Mouse (Mus musculus): ENCODE results near the gene Gm29797. TPM values are rescaled to one million over a fixed set of nuclear protein-coding genes. Genes with fewer than 3 reads are reported as not detected.

Gene Gm29797
- polyA plus RNA-seq, 1 experiment from 2014 or later = not detected

DNA sequence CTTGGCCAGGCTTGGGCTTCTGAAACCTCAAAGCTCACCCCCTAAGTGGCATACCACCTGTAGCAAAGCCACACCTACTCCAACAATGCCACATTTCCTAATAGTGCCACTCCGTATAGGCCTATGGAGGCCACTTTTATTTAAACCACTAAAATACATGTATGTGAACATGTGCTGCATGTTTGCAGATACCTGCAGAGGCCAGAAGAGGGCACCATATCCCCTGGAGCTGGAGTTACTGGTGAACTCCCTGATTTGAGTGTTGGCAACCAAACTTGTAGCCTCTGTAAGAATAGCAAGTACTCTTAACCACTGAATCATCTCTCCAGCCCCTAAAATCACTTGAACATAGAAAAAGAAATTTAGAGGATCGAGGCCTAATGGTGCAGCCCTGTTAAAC lies 12.5 kb upstream of the Gm29797 start:
- H3K4me2 ChIP-seq (replicated peaks; ENCODE audit: low read depth, low read length) = no peak overlapping the region
- no peaks in the 10 kb centered on the region for H3K9me3 ChIP-seq (ENCODE audit: low read length)
- H3K4me3 ChIP-seq (ENCODE audit: low read depth, low read length) = no peak overlapping the region
- H3K4me1 ChIP-seq (ENCODE audit: insufficient read depth, low read depth, low read length) = no peaks in the 10 kb centered on the region
- DNase-seq (ENCODE audit: low spot score) (peak; percentile 67), ATAC-seq (peak; percentile 23; the same call in 1 of the 2 replicates)
- H3K27ac ChIP-seq (ENCODE audit: low read length) = no peak overlapping the region
- peaks cover 31% of the 10 kb centered on the region for H3K36me3 ChIP-seq (ENCODE audit: insufficient read depth, low read length)
- WGBS = 97% methylated on average over 2 of the region's 2 CpGs
- no peaks in the 10 kb centered on the region for H3K27me3 ChIP-seq (replicated peaks; ENCODE audit: insufficient read depth, low read length)
- TF ChIP-seq EP300 (IDR thresholded peaks at IDR 0.05) = no peak
- TF ChIP-seq CTCF (IDR thresholded peaks at IDR 0.05) = peak; percentile 80
- H3K9ac ChIP-seq (replicated peaks; ENCODE audit: low read depth) = no peak overlapping the region

DNA sequence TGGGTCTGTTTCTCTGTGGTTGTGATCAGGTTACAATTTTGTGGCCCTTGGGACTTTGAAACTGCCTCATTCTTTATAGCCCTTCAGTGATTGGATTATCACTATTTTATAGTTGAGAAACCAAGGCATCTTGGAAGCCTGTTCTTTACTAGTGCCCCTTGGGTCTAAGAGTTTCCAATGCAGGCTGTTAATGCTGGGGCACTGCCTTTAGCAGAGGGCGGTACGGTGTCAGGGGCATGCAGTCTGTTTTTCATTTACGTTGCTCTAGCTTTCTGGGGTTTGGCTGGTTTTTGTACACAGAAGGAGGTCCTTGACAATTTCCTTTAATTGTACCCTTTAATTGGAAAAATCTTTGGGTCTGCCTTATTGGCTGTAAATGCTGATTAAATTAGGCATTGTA lies 11.2 kb upstream of the Gm29797 start:
- H3K27me3 ChIP-seq (replicated peaks; ENCODE audit: insufficient read depth, low read length) = no peaks in the 10 kb centered on the region
- no peak for TF ChIP-seq CTCF (IDR thresholded peaks at IDR 0.05)
- no peak for TF ChIP-seq EP300 (IDR thresholded peaks at IDR 0.05)
- H3K4me2 ChIP-seq (replicated peaks; ENCODE audit: low read depth, low read length) = no peak overlapping the region
- ATAC-seq (no peak), DNase-seq (ENCODE audit: low spot score) (no peak)
- WGBS = 90% methylated on average over 3 of the region's 3 CpGs
- no peaks in the 10 kb centered on the region for H3K4me1 ChIP-seq (ENCODE audit: insufficient read depth, low read depth, low read length)
- H3K4me3 ChIP-seq (ENCODE audit: low read depth, low read length) = no peak overlapping the region
- no peak overlapping the region for H3K27ac ChIP-seq (ENCODE audit: low read length)
- H3K9me3 ChIP-seq (ENCODE audit: low read length) = no peaks in the 10 kb centered on the region
- H3K9ac ChIP-seq (replicated peaks; ENCODE audit: low read depth) = no peak overlapping the region
- H3K36me3 ChIP-seq (ENCODE audit: insufficient read depth, low read length) = peaks cover 41% of the 10 kb centered on the region

GRCm38 (mm10) chr2:181646626-181647472 lies 10.0 kb upstream of the Gm29797 start:
- WGBS = 82% methylated on average over 6 of the region's 6 CpGs
- no peak for DNase-seq (ENCODE audit: low spot score)
- H3K27ac ChIP-seq (ENCODE audit: low read length) = no peak overlapping the region
- H3K27me3 ChIP-seq (replicated peaks; ENCODE audit: insufficient read depth, low read length) = no peaks in the 10 kb centered on the region
- H3K9ac ChIP-seq (replicated peaks; ENCODE audit: low read depth) = no peak overlapping the region
- peaks cover 42% of the 10 kb centered on the region for H3K36me3 ChIP-seq (ENCODE audit: insufficient read depth, low read length)
- H3K9me3 ChIP-seq (ENCODE audit: low read length) = no peaks in the 10 kb centered on the region
- H3K4me3 ChIP-seq (ENCODE audit: low read depth, low read length) = no peak overlapping the region
- TF ChIP-seq CTCF (IDR thresholded peaks at IDR 0.05) (no peak), EP300 (IDR thresholded peaks at IDR 0.05) (no peak)
- no peak for ATAC-seq
- no peaks in the 10 kb centered on the region for H3K4me1 ChIP-seq (ENCODE audit: insufficient read depth, low read depth, low read length)
- no peak overlapping the region for H3K4me2 ChIP-seq (replicated peaks; ENCODE audit: low read depth, low read length)

DNA sequence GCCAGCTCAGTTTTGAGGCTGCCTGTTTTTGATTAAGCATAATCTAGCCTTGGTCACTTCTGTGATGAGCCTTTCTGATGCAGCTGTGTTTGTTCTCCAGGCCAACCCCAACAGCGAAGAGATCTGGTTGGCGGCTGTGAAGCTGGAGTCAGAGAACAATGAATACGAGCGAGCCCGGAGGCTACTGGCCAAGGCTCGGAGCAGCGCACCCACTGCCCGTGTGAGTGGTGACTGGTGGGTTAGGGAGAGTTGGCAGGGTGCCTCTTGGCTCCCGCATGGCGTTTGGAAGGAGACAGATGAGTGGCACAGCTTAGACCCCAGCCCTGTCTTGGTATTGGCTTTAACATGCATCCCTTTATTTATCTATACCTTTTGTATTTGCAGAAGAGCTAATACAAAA lies 7.9 kb upstream of the Gm29797 start:
- no peak for TF ChIP-seq CTCF (IDR thresholded peaks at IDR 0.05)
- no peak for TF ChIP-seq EP300 (IDR thresholded peaks at IDR 0.05)
- DNase-seq (ENCODE audit: low spot score) (no peak), ATAC-seq (no peak)
- Histone ChIP-seq H3K9ac (replicated peaks; ENCODE audit: low read depth) (no peak overlapping the region), H3K4me2 (replicated peaks; ENCODE audit: low read depth, low read length) (no peak overlapping the region), H3K27ac (ENCODE audit: low read length) (no peak overlapping the region), H3K4me3 (ENCODE audit: low read depth, low read length) (no peak overlapping the region), H3K9me3 (ENCODE audit: low read length) (no peaks in the 10 kb centered on the region), H3K27me3 (replicated peaks; ENCODE audit: insufficient read depth, low read length) (no peaks in the 10 kb centered on the region), H3K4me1 (ENCODE audit: insufficient read depth, low read depth, low read length) (no peaks in the 10 kb centered on the region), H3K36me3 (ENCODE audit: insufficient read depth, low read length) (peaks cover 44% of the 10 kb centered on the region)
- 90% methylated on average over 10 of the region's 10 CpGs for WGBS

- no peak overlapping the region for H3K27ac ChIP-seq (ENCODE audit: low read length)
- H3K4me3 ChIP-seq (ENCODE audit: low read depth, low read length) = no peak overlapping the region
- no peaks in the 10 kb centered on the region for H3K9me3 ChIP-seq (ENCODE audit: low read length)
- H3K27me3 ChIP-seq (replicated peaks; ENCODE audit: insufficient read depth, low read length) = no peaks in the 10 kb centered on the region
- H3K36me3 ChIP-seq (ENCODE audit: insufficient read depth, low read length) = peaks cover 60% of the 10 kb centered on the region
- no peak for DNase-seq (ENCODE audit: low spot score)
- no peak overlapping the region for H3K4me2 ChIP-seq (replicated peaks; ENCODE audit: low read depth, low read length)
- ATAC-seq = no peak
- H3K9ac ChIP-seq (replicated peaks; ENCODE audit: low read depth) = no peak overlapping the region
- no peaks in the 10 kb centered on the region for H3K4me1 ChIP-seq (ENCODE audit: insufficient read depth, low read depth, low read length)
- TF ChIP-seq EP300 (IDR thresholded peaks at IDR 0.05) (no peak), CTCF (IDR thresholded peaks at IDR 0.05) (no peak)
Measured at GRCm38 (mm10) chr2:181653065-181653464, 3.8 kb upstream of the Gm29797 start.

DNA sequence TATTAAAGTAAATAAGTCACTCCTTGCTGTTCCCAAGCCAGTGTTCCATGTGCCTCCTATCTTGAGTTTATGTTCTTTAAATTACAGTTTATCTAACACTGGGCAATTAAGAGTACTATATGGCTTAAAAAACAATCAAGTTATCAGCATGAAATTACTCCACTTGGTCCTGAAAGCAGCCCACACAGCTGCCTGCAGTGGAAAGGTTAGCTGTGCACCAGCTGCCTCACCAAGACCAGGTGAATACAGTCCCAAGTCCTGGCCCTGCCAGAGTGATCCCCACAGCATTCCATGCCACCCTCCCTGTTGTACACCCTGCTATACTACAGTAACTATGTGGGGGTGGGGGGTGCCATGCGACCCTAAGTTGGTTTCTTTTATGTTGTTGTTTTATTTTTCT lies 3.3 kb upstream of the Gm29797 start:
- H3K4me2 ChIP-seq (replicated peaks; ENCODE audit: low read depth, low read length) = no peak overlapping the region
- DNase-seq (ENCODE audit: low spot score) (no peak), ATAC-seq (no peak)
- TF ChIP-seq CTCF (IDR thresholded peaks at IDR 0.05) (no peak), EP300 (IDR thresholded peaks at IDR 0.05) (no peak)
- no peak overlapping the region for H3K4me3 ChIP-seq (ENCODE audit: low read depth, low read length)
- peaks cover 55% of the 10 kb centered on the region for H3K36me3 ChIP-seq (ENCODE audit: insufficient read depth, low read length)
- H3K4me1 ChIP-seq (ENCODE audit: insufficient read depth, low read depth, low read length) = no peaks in the 10 kb centered on the region
- H3K9ac ChIP-seq (replicated peaks; ENCODE audit: low read depth) = no peak overlapping the region
- no peaks in the 10 kb centered on the region for H3K9me3 ChIP-seq (ENCODE audit: low read length)
- no peak overlapping the region for H3K27ac ChIP-seq (ENCODE audit: low read length)
- WGBS = 82% methylated on average over 1 of the region's 1 CpGs
- no peaks in the 10 kb centered on the region for H3K27me3 ChIP-seq (replicated peaks; ENCODE audit: insufficient read depth, low read length)

All from lung, postnatal 0 days (tissue).